Mouse (Mus musculus): ENCODE measurements around the gene Trmt1. TPM values are rescaled to one million over a fixed set of nuclear protein-coding genes. Genes with fewer than 3 reads are reported as not detected.
A peak's percentile ranks its signal among the peaks of the same experiment; 100 is the strongest.

Gene Trmt1
- total and polyA plus RNA-seq, 3 experiments = 77.0 to 160 (median 157) TPM

DNA sequence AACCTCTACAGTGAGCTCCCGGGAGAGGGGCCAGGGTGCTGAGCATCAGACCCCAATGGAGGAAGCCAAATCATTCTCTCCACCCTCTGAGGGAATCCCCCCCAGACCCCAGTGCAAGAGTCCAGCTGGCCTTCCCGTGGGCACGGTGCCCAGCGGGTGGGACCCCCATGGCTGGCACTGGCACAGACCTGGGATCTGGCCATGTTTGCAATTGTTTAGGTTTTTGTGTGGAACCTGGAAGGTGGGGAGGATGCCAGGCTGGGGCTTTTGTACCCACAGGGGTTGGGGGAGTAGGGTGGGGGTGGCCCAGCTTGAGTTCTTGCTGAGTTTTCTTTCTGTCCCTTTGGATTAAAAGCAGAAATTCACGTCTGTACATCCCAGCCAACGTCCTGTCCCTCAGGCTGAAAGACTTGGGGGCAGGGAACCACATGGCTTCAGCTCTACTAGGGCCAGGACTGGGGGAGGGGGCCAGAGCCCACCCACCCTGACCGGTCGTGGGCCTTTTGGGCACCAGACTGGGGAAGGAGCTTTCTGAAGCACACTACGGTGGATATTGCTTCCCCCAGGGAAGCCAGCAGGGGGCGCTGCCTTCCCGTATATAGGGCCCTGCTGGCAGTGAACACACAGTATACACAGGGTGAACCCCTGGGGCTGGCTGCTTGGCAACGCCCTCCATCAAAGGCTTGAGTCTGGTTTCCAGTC, 22.8 kb downstream of the Trmt1 start:
- Histone ChIP-seq H3K4me3 (replicated peaks in 1 of 3; ENCODE audit: low read depth in 2 of 3, low read length in 2 of 3, poor library complexity in 1 of 3) (no peak overlapping the region), H3K27me3 (replicated peaks) (peaks cover 19% of the 10 kb centered on the region), H3K4me2 (ENCODE audit: insufficient read depth, low read depth, poor library complexity, severe bottlenecking) (peak overlapping the region; percentile 71), H3K9ac (ENCODE audit: insufficient read depth, low read depth) (no peak overlapping the region), H3K4me1 (ENCODE audit: control insufficient read depth in 1 of 2, insufficient read depth in 2 of 2) (peaks cover 5 to 61% of the 10 kb centered on the region in 2 experiments; a peak in 3 of 4 replicates), H3K27ac (ENCODE audit: insufficient read depth, low read depth) (no peak overlapping the region), H3K79me2 (replicated peaks; ENCODE audit: control insufficient read depth, extremely low read depth, insufficient read depth, poor library complexity, severe bottlenecking) (no peaks in the 10 kb centered on the region), H3K9me3 (replicated peaks; ENCODE audit: low read length) (peaks cover 2% of the 10 kb centered on the region), H3K36me3 (replicated peaks in 1 of 2; ENCODE audit: control insufficient read depth in 1 of 2, insufficient read depth in 1 of 2, low read length in 1 of 2) (peaks cover 0 to 18% of the 10 kb centered on the region in 2 experiments)
- in situ Hi-C loops (cut with MboI; ENCODE audit: low pct_ligation_motif_present, low pct_unique_long_range_greater_than_20kb, low sequenced_read_pairs) (no loop called here), dilution Hi-C loops (cut with MboI; ENCODE audit: extremely low pct_ligation_motif_present, extremely low pct_unique_long_range_greater_than_20kb, low sequenced_read_pairs) (no loop called here)
- peak; percentile 88 for DNase-seq (ENCODE audit: extremely low read depth)
- no peak for TF ChIP-seq MAX (IDR thresholded peaks at IDR 0.05; ENCODE audit: low read length)
- no peak for TF ChIP-seq KAT2A (IDR thresholded peaks at IDR 0.05; ENCODE audit: insufficient replicate concordance, low read length)
- peak; percentile 28; the same call in 1 of the 2 replicates for TF ChIP-seq TCF12 (IDR thresholded peaks at IDR 0.05; ENCODE audit: low read depth, low read length)
- TF ChIP-seq MXI1 (IDR thresholded peaks at IDR 0.05; ENCODE audit: low read depth, low read length) = no peak
- no peak for TF ChIP-seq CHD2 (IDR thresholded peaks at IDR 0.05; ENCODE audit: low read length)
- no peak for TF ChIP-seq HCFC1 (IDR thresholded peaks at IDR 0.05; ENCODE audit: low read depth, low read length)
- no peak for TF ChIP-seq TBP (conservative IDR thresholded peaks at IDR 0.05; ENCODE audit: low read depth, low read length)
- no peak for TF ChIP-seq ETS1 (conservative IDR thresholded peaks at IDR 0.05; ENCODE audit: low read depth, low read length)
- TF ChIP-seq JUN (IDR thresholded peaks at IDR 0.05; ENCODE audit: insufficient read depth, low read depth, low read length) = no peak
- no peak for TF ChIP-seq MAFK (IDR thresholded peaks at IDR 0.05; ENCODE audit: insufficient replicate concordance, low read length)
- TF ChIP-seq NELFE (IDR thresholded peaks at IDR 0.05; ENCODE audit: low read depth, low read length) = peak; percentile 38; the same call in 1 of the 2 replicates
- no peak for TF ChIP-seq ELF1 (IDR thresholded peaks at IDR 0.05; ENCODE audit: low read depth, low read length)
- no peak for TF ChIP-seq CHD1 (IDR thresholded peaks at IDR 0.05; ENCODE audit: low read depth, low read length)
- no peak for TF ChIP-seq UBTF (IDR thresholded peaks at IDR 0.05; ENCODE audit: low read depth, low read length)
- no peak for TF ChIP-seq MYC (IDR thresholded peaks at IDR 0.05; ENCODE audit: low read depth, low read length)
- peak; percentile 32; the same call in 1 of the 2 replicates for TF ChIP-seq MEF2A (IDR thresholded peaks at IDR 0.05; ENCODE audit: borderline replicate concordance, low read depth, low read length)
- TF ChIP-seq BHLHE40 (IDR thresholded peaks at IDR 0.05; ENCODE audit: low read depth, low read length) = peak; percentile 44; the same call in 1 of the 2 replicates
- peak; percentile 97 for TF ChIP-seq SMC3 (IDR thresholded peaks at IDR 0.05; ENCODE audit: low read depth, low read length)
- TF ChIP-seq MAZ (IDR thresholded peaks at IDR 0.05; ENCODE audit: low read depth, low read length) = 0 out of 2 replicates have a peak, but pooled peaks have one; percentile 60
- no peak for TF ChIP-seq PAX5 (IDR thresholded peaks at IDR 0.05; ENCODE audit: low read length)
- TF ChIP-seq POLR2A (IDR thresholded peaks at IDR 0.05; ENCODE audit: low read depth, low read length) = no peak
- TF ChIP-seq GABPA (IDR thresholded peaks at IDR 0.05; ENCODE audit: insufficient replicate concordance, low read depth, low read length) = no peak
- TF ChIP-seq IRF4 (IDR thresholded peaks at IDR 0.05; ENCODE audit: low read depth, low read length) = peak; percentile 24; the same call in 1 of the 2 replicates
- no peak for TF ChIP-seq ZNF384 (IDR thresholded peaks at IDR 0.05; ENCODE audit: low read depth, low read length)
- TF ChIP-seq POLR2AphosphoS2 (IDR thresholded peaks at IDR 0.05; ENCODE audit: low read depth, low read length) = no peak
- TF ChIP-seq ZMIZ1 (IDR thresholded peaks at IDR 0.05; ENCODE audit: low read depth, low read length) = no peak
- TF ChIP-seq NRF1 (IDR thresholded peaks at IDR 0.05; ENCODE audit: low read depth, low read length) = 0 out of 2 replicates have a peak, but pooled peaks have one; percentile 45
- TF ChIP-seq ZKSCAN1 (IDR thresholded peaks at IDR 0.05; ENCODE audit: borderline replicate concordance, low read depth, low read length) = no peak
- TF ChIP-seq SIN3A (IDR thresholded peaks at IDR 0.05; ENCODE audit: low read length) = no peak; the same call in 1 of the 2 replicates
- TF ChIP-seq USF2 (conservative IDR thresholded peaks at IDR 0.05; ENCODE audit: low read depth, low read length) = no peak
- no peak for TF ChIP-seq RCOR1 (conservative IDR thresholded peaks at IDR 0.05; ENCODE audit: low read depth, low read length)
- no peak for TF ChIP-seq JUND (conservative IDR thresholded peaks at IDR 0.05; ENCODE audit: low read depth, low read length)
- TF ChIP-seq RAD21 (IDR thresholded peaks at IDR 0.05; ENCODE audit: low read depth, low read length) = peak; percentile 96
- TF ChIP-seq ZC3H11A (IDR thresholded peaks at IDR 0.05; ENCODE audit: low read depth, low read length) = peak; percentile 72
- TF ChIP-seq EP300 (IDR thresholded peaks at IDR 0.05; ENCODE audit: low read length) = no peak
- TF ChIP-seq USF1 (IDR thresholded peaks at IDR 0.05; ENCODE audit: low read depth, low read length) = no peak
- TF ChIP-seq CTCF (conservative IDR thresholded peaks at IDR 0.05 in 1 of 2, IDR thresholded peaks at IDR 0.05 in 1 of 2; ENCODE audit: low read depth in 2 of 2, low read length in 2 of 2) = peak; percentile 63 to 98
